Mouse (Mus musculus) layer of hippocampus, postnatal 14 days (tissue): ENCODE measurements around the gene Gm2035. TPM values are rescaled to one million over a fixed set of nuclear protein-coding genes. Genes with fewer than 3 reads are reported as not detected.
"Not testable (repeated sequence)": the region's sequence is repeated elsewhere in the genome, so short reads cannot be mapped to it uniquely, and the experiment has no call there.

Experiments used
- DNase-seq, 2 experiments: peaks; one replicate each; pipeline ENCODE4 v3.0.0; 2021 to 2022; ENCODE audit warnings: low spot score in 2 of 2, mixed read lengths in 1 of 2
- long read RNA-seq, 2 experiments: library from polyadenylated mRNA; stranded (forward); transcript quantifications; one replicate each; pipeline ENCODE4 v2.0.0; 2021
- total RNA-seq, 2 experiments: library from RNA; stranded (reverse); gene quantifications; 2 replicates each; pipeline ENCODE4 v1.2.3; 2021

Gene Gm2035
- not detected for total RNA-seq
- long read RNA-seq, experiment 1 = 0 reads
- long read RNA-seq, experiment 2 = 0 reads

GRCm38 (mm10) chr12:87919721-87920120 lies at the start of gene Gm2035:
Gm2035 (minus strand) TSS chr12:87919857.
- DNase-seq = not testable (repeated sequence)

- not testable (repeated sequence) for DNase-seq
These were observed 34.1 kb upstream of the Gm2035 start, which contains the start of gene Gm2042 for GRCm38 (mm10) chr12:87953780-87954179. Gm2042 (plus strand) TSS chr12:87954080.

- not testable (repeated sequence) for DNase-seq
These were observed 24.6 kb downstream of the Gm2035 start, which contains the start of gene Gm2022 for GRCm38 (mm10) chr12:87895070-87895469. Gm2022 (plus strand) TSS chr12:87895370.

DNA sequence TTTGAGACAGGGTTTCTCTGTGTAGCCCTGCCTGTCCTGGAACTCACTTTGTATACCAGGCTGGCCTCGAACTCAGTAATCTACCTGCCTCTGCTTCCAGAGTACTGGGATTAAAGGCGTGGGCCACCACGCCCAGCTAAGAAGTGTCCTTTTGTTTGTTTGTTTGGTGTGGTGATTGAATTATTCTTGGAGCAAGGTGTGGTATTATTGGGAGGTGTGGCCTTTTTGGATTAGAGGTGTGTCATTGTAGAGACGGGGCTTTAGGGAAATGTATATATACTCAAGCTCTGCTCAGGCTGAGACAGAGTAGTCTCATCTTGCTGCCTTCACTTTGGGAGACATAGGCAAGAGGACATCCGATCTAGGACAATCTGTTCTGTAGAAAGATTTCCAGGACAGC lies 45.9 kb downstream of the Gm2035 start, which contains the start of gene Gm2016:
Gm2016 (plus strand) TSS at position 301 of the 400 bp plus-strand sequence.
- DNase-seq = not testable (repeated sequence)

Other genes with a start within 250 kb of the Gm2035 start
- not detected for gene Gm21319, start 144.1 kb downstream of the Gm2035 start, total RNA-seq
- not detected for gene Gm21936, start 124.3 kb downstream of the Gm2035 start, total RNA-seq
- not detected for gene BB287469, start 103.3 kb downstream of the Gm2035 start, total RNA-seq
- not detected for gene Gm2001, start 77.5 kb downstream of the Gm2035 start, total RNA-seq
- not detected for gene Gm2016, start 45.8 kb downstream of the Gm2035 start, total RNA-seq
- not detected for gene Gm2022, start 24.5 kb downstream of the Gm2035 start, total RNA-seq
- gene Gm2042, start 34.2 kb upstream of the Gm2035 start, total RNA-seq = not detected
- gene Gm2075, start 92.0 kb upstream of the Gm2035 start, total RNA-seq = not detected
- gene Gm6803, start 98.9 kb upstream of the Gm2035 start, total RNA-seq = not detected
- not detected for gene Gm2056, start 107.1 kb upstream of the Gm2035 start, total RNA-seq
- not detected for gene Gm16368, start 163.8 kb upstream of the Gm2035 start, total RNA-seq